ENCODE assay signal across 27 mouse cellular contexts in genomic region chr12:112023306-112023705, GRCm38 (mm10). TPM values are rescaled to one million over a fixed set of nuclear protein-coding genes. Genes with fewer than 3 reads are reported as not detected.
"Had no signal": no experiment of that assay in that cellular context is flagged by ENCODE, and none has a peak within 500 bp of the region (broad histone marks: within the 10 kb centered on the region; RNA-seq: fewer than 3 reads in every experiment).

No protein-coding gene starts in this region.

- H3K4me2 ChIP-seq: lung, embryonic 15.5 days; midbrain, embryonic 12.5 days; neural tube, embryonic 12.5 days had no signal

- H3K9ac ChIP-seq: liver, postnatal 0 days; lung, embryonic 15.5 days; midbrain, embryonic 12.5 days; neural tube, embryonic 12.5 days had no signal

- DNase-seq: liver, postnatal 0 days; lung, adult 2 months; lung, postnatal 14 days; lung, postnatal 36 days; midbrain, embryonic 14.5 days; retina, postnatal 1 day; right cerebral cortex, adult 18-20 months; right cerebral cortex, postnatal 25 days; right cerebral cortex, postnatal 4 days; spleen, adult 18-20 months; thymus, adult 18-20 months; thymus, postnatal 14 days; thymus, postnatal 36 days had no signal

- ATAC-seq: liver, postnatal 0 days; lung, postnatal 0 days; midbrain, embryonic 16.5 days had no signal

- H3K4me1 ChIP-seq: lung, embryonic 15.5 days; megakaryocyte, embryonic 14.5 days; midbrain, embryonic 12.5 days; neural tube, embryonic 12.5 days had no signal

- H3K27me3 ChIP-seq: lung, embryonic 15.5 days; midbrain, embryonic 12.5 days; neural tube, embryonic 12.5 days had no signal

- H3K36me3 ChIP-seq: lung, embryonic 15.5 days; midbrain, embryonic 12.5 days; neural tube, embryonic 12.5 days had no signal

- H3K27ac ChIP-seq: lung, embryonic 15.5 days; macrophage; midbrain, embryonic 12.5 days; neural tube, embryonic 12.5 days had no signal

- H3K4me3 ChIP-seq: lung, embryonic 15.5 days; megakaryocyte, embryonic 14.5 days; midbrain, embryonic 12.5 days; neural tube, embryonic 12.5 days had no signal

- H3K9me3 ChIP-seq: lung, embryonic 15.5 days had no signal

RNA-seq across cellular contexts. Expression of gene Rd3l, which starts 42.2 kb away (rescaled TPM):
- total RNA-seq: megakaryocyte progenitor cell, adult 5-6 weeks; neutrophil, adult 5-6 weeks had no signal
- polyA plus RNA-seq: liver, postnatal 0 days; lung, adult 2 months; lung, embryonic 15.5 days; lung, postnatal 0 days; macrophage; midbrain, embryonic 12.5 days; midbrain, embryonic 14.5 days; midbrain, embryonic 16.5 days; neural tube, embryonic 12.5 days; neural tube, embryonic 14.5 days; small intestine, adult 2 months; stomach, embryonic 14.5 days; stomach, embryonic 16.5 days; thymus, postnatal 0 days had no signal

RNA-seq across cellular contexts. Expression of gene Tdrd9, which starts 51.9 kb away (rescaled TPM):
- total RNA-seq: megakaryocyte progenitor cell, adult 5-6 weeks; neutrophil, adult 5-6 weeks had no signal
- polyA plus RNA-seq: lung, embryonic 15.5 days; macrophage had no signal
